Mouse (Mus musculus): ENCODE measurements around the gene Amotl2. TPM values are rescaled to one million over a fixed set of nuclear protein-coding genes. Genes with fewer than 3 reads are reported as not detected.

Amotl2 gene
- 51.7 and 58.5 TPM in 2 replicates for polyA plus RNA-seq (2012; rRNA removed)

GRCm38 (mm10) chr9:102716481-102717163 is at the start of gene Amotl2:
Gene Amotl2 (plus strand): TSS chr9:102716672.

Other genes with a start within 250 kb of the Amotl2 start
- gene Ky, start 210.9 kb upstream of the Amotl2 start, polyA plus RNA-seq (2012; rRNA removed), result 0.77 and 1.3 TPM in 2 replicates
- 209 and 254 TPM in 2 replicates for gene Anapc13, start 90.4 kb upstream of the Amotl2 start, polyA plus RNA-seq (2012; rRNA removed)
- gene Cep63, start 90.1 kb upstream of the Amotl2 start, polyA plus RNA-seq (2012; rRNA removed), result 31.1 and 31.3 TPM in 2 replicates
- gene Ryk, start 118.2 kb downstream of the Amotl2 start, polyA plus RNA-seq (2012; rRNA removed), result 51.5 and 52.5 TPM in 2 replicates